Mouse (Mus musculus) kidney, postnatal 0 days (tissue): ENCODE results near the gene Lrrc15. TPM values are rescaled to one million over a fixed set of nuclear protein-coding genes. Genes with fewer than 3 reads are reported as not detected.
A peak's percentile ranks its signal among the peaks of the same experiment; 100 is the strongest.

Experiments
- ATAC-seq: fragments of 200-750 bp; cut with Nextera tagmentation; replicated peaks from 2 replicates; pipeline ENCODE4 v1.8.0; 2017; ENCODE audit warnings: low read depth, moderate number of reproducible peaks, moderate TSS enrichment, moderate library complexity; ENCODE audit not compliant: low FRiP score
- DNase-seq: peaks from one replicate; pipeline ENCODE4 v3.0.0-alpha.2; 2016; ENCODE audit warnings: low spot score
- H3K27ac ChIP-seq: fragments of 300-500 bp; sonication (generic); 2 replicates; pipeline ENCODE4 v1.5.1; 2014; ENCODE audit warnings: mild to moderate bottlenecking
- H3K27me3 ChIP-seq: fragments of 300-500 bp; sonication (generic); 2 replicates; pipeline ENCODE4 v1.6.1; 2014; ENCODE audit warnings: low read length, mixed read lengths; ENCODE audit not compliant: insufficient read depth
- H3K36me3 ChIP-seq: fragments of 300-500 bp; sonication (generic); 2 replicates; pipeline ENCODE4 v1.6.1; 2014; ENCODE audit warnings: low read length, mixed read lengths; ENCODE audit not compliant: insufficient read depth
- H3K4me1 ChIP-seq: fragments of 300-500 bp; sonication (generic); replicated peaks from 2 replicates; pipeline ENCODE4 v1.6.1; 2014; ENCODE audit warnings: antibody characterized with exemption, low read length, mixed read lengths; ENCODE audit not compliant: insufficient read depth
- H3K4me2 ChIP-seq: fragments of 300-500 bp; sonication (generic); 2 replicates; pipeline ENCODE4 v1.6.1; 2014; ENCODE audit warnings: mild to moderate bottlenecking, low read length, moderate library complexity, mixed read lengths
- H3K4me3 ChIP-seq: fragments of 300-500 bp; sonication (generic); replicated peaks from 2 replicates; pipeline ENCODE4 v1.5.1; 2014; ENCODE audit warnings: low read depth, low read length
- H3K9ac ChIP-seq: fragments of 300-500 bp; sonication (generic); 2 replicates; pipeline ENCODE4 v1.6.1; 2014; ENCODE audit warnings: low read depth, low read length
- H3K9me3 ChIP-seq: fragments of 300-500 bp; sonication (generic); replicated peaks from 2 replicates; pipeline ENCODE4 v1.6.1; 2016; ENCODE audit warnings: low read length, inconsistent platforms, mixed read lengths
- CTCF ChIP-seq: IDR thresholded peaks from 2 replicates; pipeline ENCODE4 v1.5.1; 2016; ENCODE audit warnings: antibody characterized with exemption, low read depth, mild to moderate bottlenecking, moderate library complexity
- WGBS: fragments of 180-500 bp; shearing (Covaris S2); extraction: QIAGEN DNeasy Blood & Tissue Kit; methylation state at CpG from one replicate; pipeline ENCODE4 v1.1.7; 2014; 5-methylcytosine and 5-hydroxymethylcytosine counted together
- polyA plus RNA-seq: library from polyadenylated mRNA; unstranded; fragments of >200 nt; fragmentation: Nextera tagmentation; extraction: Ambion mirVana; gene quantifications from 2 replicates; pipeline ENCODE4 v1.2.1, GENCODE M21; 2015

Lrrc15 gene
- 0.78 and 0.84 TPM in 2 replicates for polyA plus RNA-seq

- H3K4me3 ChIP-seq = peak within 1 kb of the TSS; percentile 26
- peak; percentile 43; the same call in 1 of the 2 replicates for TF ChIP-seq CTCF
- H3K4me2 ChIP-seq = peak within 1 kb of the TSS; percentile 62
- H3K27me3 ChIP-seq = 0 out of 2 replicates have a peak, but pooled peaks cover 3% of the 10 kb centered on the region
- H3K4me1 ChIP-seq = peaks cover 12% of the 10 kb centered on the region; the same call in 1 of the 2 replicates
- DNase-seq (peak; percentile 40), ATAC-seq (peak; percentile 37; the same call in 1 of the 2 replicates)
- H3K9ac ChIP-seq = peak within 1 kb of the TSS; percentile 32; the same call in 1 of the 2 replicates
- H3K9me3 ChIP-seq = no peaks in the 10 kb centered on the region
- H3K27ac ChIP-seq = no peak within 1 kb of the TSS
- WGBS = 4% methylated on average over 34 of the region's 34 CpGs
- H3K36me3 ChIP-seq = no peaks in the 10 kb centered on the region
These were observed at the start of gene Lrrc15 for GRCm38 (mm10) chr16:30282844-30283495. Gene Lrrc15, minus strand, starts transcription at chr16:30283256.

DNA sequence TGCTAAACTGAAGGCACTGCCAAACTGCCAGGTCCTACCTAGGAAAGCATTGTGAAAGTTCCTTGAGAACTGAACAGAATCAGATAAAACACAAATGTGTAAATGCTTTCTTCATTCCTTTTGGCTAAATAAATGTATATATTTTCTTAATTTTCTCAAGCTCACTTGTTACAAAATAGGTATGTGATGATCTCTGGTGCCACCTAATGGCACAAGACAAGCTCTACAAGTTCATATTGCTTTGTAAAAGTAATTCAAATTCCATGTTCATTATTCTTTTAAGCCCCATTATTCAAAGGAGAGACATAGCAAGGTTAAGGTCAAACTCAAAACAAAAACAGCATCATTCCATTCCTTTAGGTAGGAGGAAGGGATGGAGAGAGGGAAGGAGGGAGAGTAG lies 31.2 kb upstream of the Lrrc15 start:
- peaks cover 10% of the 10 kb centered on the region for H3K27me3 ChIP-seq
- no peaks in the 10 kb centered on the region for H3K9me3 ChIP-seq
- H3K9ac ChIP-seq = no peak overlapping the region
- peaks cover 4% of the 10 kb centered on the region; the same call in 1 of the 2 replicates for H3K4me1 ChIP-seq
- no peak overlapping the region for H3K4me3 ChIP-seq
- TF ChIP-seq CTCF = peak; percentile 76
- H3K4me2 ChIP-seq = no peak overlapping the region
- H3K27ac ChIP-seq = no peak overlapping the region
- ATAC-seq (no peak), DNase-seq (peak; percentile 72)
- 0 out of 2 replicates have a peak, but pooled peaks cover 9% of the 10 kb centered on the region for H3K36me3 ChIP-seq

DNA sequence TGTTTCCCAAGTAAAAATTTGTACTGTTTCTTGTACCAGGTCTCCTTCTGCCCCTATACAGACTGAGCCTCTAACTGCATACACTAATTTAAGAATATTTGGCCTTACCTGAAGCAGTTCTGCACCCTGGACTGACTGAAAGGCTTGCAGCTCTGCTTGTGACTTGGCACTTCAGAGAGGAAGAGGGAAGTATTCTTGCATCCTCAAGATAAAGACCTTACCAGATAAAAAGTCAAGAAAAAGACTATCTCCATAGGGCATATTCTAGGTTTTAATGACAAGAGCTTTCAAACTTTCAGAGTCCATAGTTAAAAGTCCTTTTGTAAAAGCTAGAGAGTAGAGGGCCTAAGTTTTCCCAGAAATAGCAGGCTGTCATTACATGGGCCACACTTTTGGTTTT lies 27.6 kb upstream of the Lrrc15 start, which contains the start of gene Gp5:
Gene Gp5 (minus strand): TSS at position 133 of the 400 bp plus-strand sequence.
- no peak for ATAC-seq

GRCm38 (mm10) chr16:30310171-30310515 lies 27.1 kb upstream of the Lrrc15 start:
- DNase-seq = no peak
- ATAC-seq = no peak
- Histone ChIP-seq H3K9ac (no peak overlapping the region), H3K4me2 (no peak overlapping the region), H3K9me3 (no peaks in the 10 kb centered on the region), H3K4me1 (peaks cover 15% of the 10 kb centered on the region), H3K36me3 (no peaks in the 10 kb centered on the region), H3K4me3 (no peak overlapping the region), H3K27me3 (peaks cover 19% of the 10 kb centered on the region), H3K27ac (no peak overlapping the region)
- TF ChIP-seq CTCF = no peak
- WGBS = 57% methylated on average over 8 of the region's 8 CpGs

More for the DNA sequence above, 27.6 kb upstream of the Lrrc15 start, which contains the start of gene Gp5:
- TF ChIP-seq CTCF = no peak
- H3K27ac ChIP-seq = no peak within 1 kb of the TSS
- peaks cover 19% of the 10 kb centered on the region for H3K27me3 ChIP-seq
- H3K4me2 ChIP-seq = peak within 1 kb of the TSS; percentile 90
- H3K4me3 ChIP-seq = peak within 1 kb of the TSS; percentile 39; the same call in 1 of the 2 replicates
- no peak within 1 kb of the TSS for H3K9ac ChIP-seq
- no peaks in the 10 kb centered on the region for H3K9me3 ChIP-seq
- peaks cover 15% of the 10 kb centered on the region for H3K4me1 ChIP-seq
- DNase-seq = no peak
- 0 out of 2 replicates have a peak, but pooled peaks cover 3% of the 10 kb centered on the region for H3K36me3 ChIP-seq

GRCm38 (mm10) chr16:30309395-30310170 lies 26.5 kb upstream of the Lrrc15 start:
- no peak overlapping the region for H3K27ac ChIP-seq
- H3K4me3 ChIP-seq = peak overlapping the region; percentile 39
- TF ChIP-seq CTCF = no peak
- H3K4me2 ChIP-seq = peak overlapping the region; percentile 90
- ATAC-seq = no peak
- H3K36me3 ChIP-seq = no peaks in the 10 kb centered on the region
- WGBS = 4% methylated on average over 34 of the region's 34 CpGs
- H3K4me1 ChIP-seq = peaks cover 15% of the 10 kb centered on the region
- DNase-seq = peak; percentile 21
- peaks cover 19% of the 10 kb centered on the region for H3K27me3 ChIP-seq
- H3K9me3 ChIP-seq = no peaks in the 10 kb centered on the region
- H3K9ac ChIP-seq = 0 out of 2 replicates have a peak overlapping the region, but pooled peaks have one; percentile 41
